Mouse (Mus musculus): ENCODE results near the gene Lmo2. TPM values are rescaled to one million over a fixed set of nuclear protein-coding genes. Genes with fewer than 3 reads are reported as not detected.
A peak's percentile ranks its signal among the peaks of the same experiment; 100 is the strongest.
"Not testable (repeated sequence)": the region's sequence is repeated elsewhere in the genome, so short reads cannot be mapped to it uniquely, and the experiment has no call there.

The Lmo2 gene
- total and polyA plus RNA-seq, 3 experiments: 19.1 to 31.8 (median 24.0) TPM

GRCm38 (mm10) chr2:103977716-103978115 is 19.9 kb downstream of the Lmo2 start:
- DNase-seq: no peak

- DNase-seq: peak; percentile 81
These were observed 24.5 kb downstream of the Lmo2 start for GRCm38 (mm10) chr2:103982250-103982649.

GRCm38 (mm10) chr2:103983146-103983545 is 25.4 kb downstream of the Lmo2 start:
- DNase-seq: no peak

- DNase-seq: not testable (repeated sequence)
These were observed 29.8 kb downstream of the Lmo2 start for GRCm38 (mm10) chr2:103987595-103987994.

GRCm38 (mm10) chr2:103989724-103990123 is 31.9 kb downstream of the Lmo2 start:
- no peak for DNase-seq

GRCm38 (mm10) chr2:103991303-103991702 is 33.5 kb downstream of the Lmo2 start:
- DNase-seq: no peak

GRCm38 (mm10) chr2:103992162-103992561 is 34.4 kb downstream of the Lmo2 start:
- DNase-seq: no peak

- no peak for DNase-seq
These were observed 35.0 kb downstream of the Lmo2 start for GRCm38 (mm10) chr2:103992618-103993332.

- no peak for DNase-seq
These were observed 43.3 kb downstream of the Lmo2 start for GRCm38 (mm10) chr2:104001076-104001475.

GRCm38 (mm10) chr2:104001861-104002260 is 44.1 kb downstream of the Lmo2 start:
- no peak for DNase-seq

- peak; percentile 39 for DNase-seq
These were observed 45.1 kb downstream of the Lmo2 start for GRCm38 (mm10) chr2:104002711-104003413.

- DNase-seq: no peak
These were observed 50.2 kb downstream of the Lmo2 start for GRCm38 (mm10) chr2:104007793-104008519.

GRCm38 (mm10) chr2:104008853-104009252 is 51.1 kb downstream of the Lmo2 start:
- not testable (repeated sequence) for DNase-seq

- no peak for DNase-seq
These were observed 65.3 kb downstream of the Lmo2 start for GRCm38 (mm10) chr2:104023096-104023495.

- DNase-seq: no peak
These were observed 66.9 kb downstream of the Lmo2 start for GRCm38 (mm10) chr2:104024656-104025055.

GRCm38 (mm10) chr2:104027458-104028138 is 69.8 kb downstream of the Lmo2 start, which contains the start of gene Fbxo3:
Gene Fbxo3, plus strand, starts transcription at chr2:104027721.
- peak; percentile 96 for DNase-seq

- no peak for DNase-seq
These were observed 70.4 kb downstream of the Lmo2 start, which contains the start of gene 4931422A03Rik for GRCm38 (mm10) chr2:104028139-104028723. Gene 4931422A03Rik, minus strand, starts transcription at chr2:104028361.

- DNase-seq: no peak
These were observed 71.3 kb downstream of the Lmo2 start for GRCm38 (mm10) chr2:104029074-104029473.

GRCm38 (mm10) chr2:104030381-104030780 is 72.6 kb downstream of the Lmo2 start:
- no peak for DNase-seq
